Mouse (Mus musculus) layer of hippocampus, adult 11-12 months (tissue): ENCODE data around the gene Usp36.
A peak's percentile ranks its signal among the peaks of the same experiment; 100 is the strongest.

ENCODE experiments used
- DNase-seq: peaks from one replicate; pipeline ENCODE4 v3.0.0; 2022; ENCODE audit warnings: low spot score

Gene Usp36

GRCm38 (mm10) chr11:118222351-118222885 lies 67.6 kb downstream of the Usp36 start:
- DNase-seq = no peak

GRCm38 (mm10) chr11:118220561-118221262 lies 69.3 kb downstream of the Usp36 start:
- DNase-seq = peak; percentile 76

- DNase-seq = no peak
Observed at GRCm38 (mm10) chr11:118219066-118219465, 71.0 kb downstream of the Usp36 start.

DNA sequence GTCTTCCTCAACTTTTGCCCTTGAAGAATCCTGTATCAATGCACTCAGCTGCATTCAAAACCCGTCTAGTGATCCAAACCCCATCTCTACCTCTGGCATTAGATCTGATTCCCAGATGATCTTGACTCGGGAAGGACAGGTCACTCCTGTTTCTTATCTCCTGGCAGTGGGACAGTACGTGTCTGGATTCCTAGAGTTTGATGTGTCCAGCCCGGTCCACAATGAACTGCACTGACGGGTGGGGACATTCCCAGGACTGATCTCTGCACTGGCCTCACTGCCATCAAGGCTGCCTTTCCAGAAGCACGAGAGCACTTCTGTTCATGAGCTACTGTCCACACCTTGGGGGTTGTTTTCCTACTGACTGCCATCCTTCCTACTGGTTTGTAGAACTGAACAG lies 73.6 kb downstream of the Usp36 start:
- no peak for DNase-seq

DNA sequence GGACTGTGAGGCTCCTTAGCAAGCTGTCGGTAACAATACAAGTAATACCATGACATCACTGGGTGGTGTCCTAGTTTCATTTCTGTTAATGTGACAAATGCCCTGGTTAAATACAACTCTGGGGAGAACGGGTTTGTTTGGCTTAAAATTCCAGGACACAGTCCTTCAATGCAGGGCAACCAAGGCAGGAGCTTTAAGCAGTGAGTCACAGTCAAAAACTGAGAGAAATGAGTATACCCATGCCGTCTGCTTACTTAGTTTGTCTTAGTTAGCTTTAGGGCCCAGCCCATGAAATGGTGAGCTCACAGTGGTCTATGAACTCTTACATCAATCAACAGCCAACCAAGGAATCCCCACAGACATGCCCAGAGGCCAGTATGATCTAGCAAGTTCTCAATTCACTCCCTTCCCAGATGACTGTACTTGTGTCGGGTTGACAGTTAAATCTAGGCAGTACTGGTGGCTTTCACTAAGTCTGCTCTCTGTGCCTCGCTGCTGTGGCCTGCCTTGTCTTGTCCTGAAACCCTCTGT lies 74.1 kb downstream of the Usp36 start:
- no peak for DNase-seq

DNA sequence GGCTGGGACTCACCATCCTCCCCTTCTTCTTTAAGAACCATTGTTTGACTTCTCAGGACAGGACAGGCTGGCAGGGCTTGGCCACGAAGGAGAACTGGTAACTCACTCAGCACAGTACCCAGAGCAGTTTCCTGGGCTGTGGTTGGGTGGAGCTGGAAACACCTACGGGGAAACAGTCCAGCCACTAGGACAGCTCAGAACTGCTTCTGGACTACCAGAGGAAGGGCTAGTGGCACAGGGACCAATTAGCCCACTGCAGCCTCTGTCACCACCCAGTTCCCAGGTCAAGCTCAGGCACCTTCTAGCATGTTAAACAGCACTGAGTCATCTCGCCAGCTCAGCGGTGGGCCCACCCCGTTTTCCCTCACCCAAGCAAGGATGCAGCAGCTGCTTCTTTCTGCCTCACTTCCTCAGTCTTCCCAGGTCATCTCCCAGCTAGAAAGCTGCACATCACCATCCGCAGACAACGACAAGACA lies 77.4 kb downstream of the Usp36 start:
- no peak for DNase-seq

GRCm38 (mm10) chr11:118211749-118212635 lies 78.1 kb downstream of the Usp36 start:
- peak; percentile 77 for DNase-seq

DNA sequence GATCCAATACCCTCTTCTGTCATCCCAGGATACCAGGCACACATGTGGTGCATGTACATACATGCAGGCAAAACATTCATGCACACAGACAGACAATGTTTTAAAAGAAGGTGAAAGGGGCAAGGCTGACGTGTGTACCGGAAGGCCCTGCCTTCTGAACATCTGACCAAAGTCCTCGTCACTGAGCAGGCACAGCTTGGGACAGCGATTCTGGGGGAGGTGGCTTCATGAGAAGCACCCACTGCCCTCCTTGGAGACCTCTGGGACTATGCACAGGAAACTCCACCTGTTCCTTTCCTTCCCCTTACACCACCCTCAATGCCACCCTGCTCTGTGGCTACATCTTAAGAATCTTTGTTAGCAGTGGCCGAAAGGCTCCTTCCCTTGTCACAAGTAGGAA lies 79.1 kb downstream of the Usp36 start:
- DNase-seq = no peak

- peak; percentile 82 for DNase-seq
Observed at GRCm38 (mm10) chr11:118210116-118210515, 79.9 kb downstream of the Usp36 start.
